Mouse (Mus musculus) T-helper 2 cell (primary cell): ENCODE results near the gene Arid1b.

ENCODE experiments used
- in situ Hi-C: fragments of 300-600 bp; cut with MboI, MseI; formaldehyde crosslinking; loops from one replicate; pipeline ENCODE4 v1.15.1; 2025; ENCODE audit warnings: high pct_unique_total_duplicates

Gene Arid1b

GRCm38 (mm10) chr17:5270823-5271222 is 276.7 kb downstream of the Arid1b start:
- in situ Hi-C loops = no loop called here

GRCm38 (mm10) chr17:5273118-5273517 is 279.0 kb downstream of the Arid1b start:
- in situ Hi-C loops = no loop called here

GRCm38 (mm10) chr17:5273685-5274084 is 279.6 kb downstream of the Arid1b start:
- in situ Hi-C loops = no loop called here

- in situ Hi-C loops = no loop called here
Observed at GRCm38 (mm10) chr17:5274429-5274828, 280.3 kb downstream of the Arid1b start.

- in situ Hi-C loops = no loop called here
Observed at GRCm38 (mm10) chr17:5275749-5276148, 281.6 kb downstream of the Arid1b start.

GRCm38 (mm10) chr17:5277137-5277871 is 283.2 kb downstream of the Arid1b start:
- in situ Hi-C loops = no loop called here

- in situ Hi-C loops = no loop called here
Observed at GRCm38 (mm10) chr17:5280499-5281053, 286.4 kb downstream of the Arid1b start.

GRCm38 (mm10) chr17:5284783-5285182 is 290.7 kb downstream of the Arid1b start:
- in situ Hi-C loops = no loop called here

GRCm38 (mm10) chr17:5285877-5286440 is 291.8 kb downstream of the Arid1b start:
- in situ Hi-C loops = no loop called here

- in situ Hi-C loops = no loop called here
Observed at GRCm38 (mm10) chr17:5286571-5287209, 292.6 kb downstream of the Arid1b start.

- in situ Hi-C loops = no loop called here
Observed at GRCm38 (mm10) chr17:5287210-5287591, 293.1 kb downstream of the Arid1b start.

GRCm38 (mm10) chr17:5287641-5288040 is 293.5 kb downstream of the Arid1b start:
- in situ Hi-C loops = no loop called here

GRCm38 (mm10) chr17:5293653-5294584 is 299.8 kb downstream of the Arid1b start:
- in situ Hi-C loops = no loop called here

- in situ Hi-C loops = no loop called here
Observed at GRCm38 (mm10) chr17:5295086-5295947, 301.2 kb downstream of the Arid1b start.

- in situ Hi-C loops = no loop called here
Observed at GRCm38 (mm10) chr17:5295948-5296262, 301.8 kb downstream of the Arid1b start.

GRCm38 (mm10) chr17:5297491-5297890 is 303.4 kb downstream of the Arid1b start:
- in situ Hi-C loops = no loop called here

GRCm38 (mm10) chr17:5297984-5298383 is 303.9 kb downstream of the Arid1b start:
- in situ Hi-C loops = no loop called here

GRCm38 (mm10) chr17:5298891-5299559 is 304.9 kb downstream of the Arid1b start:
- in situ Hi-C loops = no loop called here

- in situ Hi-C loops = no loop called here
Observed at GRCm38 (mm10) chr17:5302971-5303746, 309.0 kb downstream of the Arid1b start.
